Mouse (Mus musculus): ENCODE data around the gene Gm5105. TPM values are rescaled to one million over a fixed set of nuclear protein-coding genes. Genes with fewer than 3 reads are reported as not detected.

Gene Gm5105
- polyA plus RNA-seq, 1 experiment, result not detected

GRCm38 (mm10) chr3:138064732-138065645, 2.2 kb downstream of the Gm5105 start, which contains the start of gene 1110002E22Rik:
TSS of gene 1110002E22Rik (plus strand) at chr3:138065052.
- Histone ChIP-seq H3K9me3 (replicated peaks; ENCODE audit: control insufficient read depth, insufficient read depth, low read length, poor library complexity, severe bottlenecking) (no peaks in the 10 kb centered on the region), H3K9ac (ENCODE audit: low read depth, poor library complexity, severe bottlenecking) (no peak within 1 kb of the TSS), H3K36me3 (ENCODE audit: control insufficient read depth, insufficient read depth, low read length, poor library complexity, severe bottlenecking) (no peaks in the 10 kb centered on the region), H3K4me3 (ENCODE audit: low read depth, low read length) (0 out of 2 replicates have a peak within 1 kb of the TSS, but pooled peaks have one; percentile 12), H3K27me3 (ENCODE audit: control insufficient read depth, insufficient read depth, low read length, poor library complexity, severe bottlenecking) (no peaks in the 10 kb centered on the region), H3K27ac (ENCODE audit: insufficient read depth, low read length) (no peak within 1 kb of the TSS), H3K4me1 (ENCODE audit: control insufficient read depth, insufficient read depth, low read length) (no peaks in the 10 kb centered on the region)
- TF ChIP-seq POLR2A (IDR thresholded peaks at IDR 0.05; ENCODE audit: insufficient read depth, low read length) (no peak), EP300 (IDR thresholded peaks at IDR 0.05; ENCODE audit: insufficient read depth, low read depth, low read length) (no peak), CTCF (IDR thresholded peaks at IDR 0.05; ENCODE audit: low read depth, low read length) (no peak)

GRCm38 (mm10) chr3:138063731-138064329, 3.4 kb downstream of the Gm5105 start:
- Histone ChIP-seq H3K27ac (ENCODE audit: insufficient read depth, low read length) (no peak overlapping the region), H3K4me3 (ENCODE audit: low read depth, low read length) (no peak overlapping the region), H3K4me1 (ENCODE audit: control insufficient read depth, insufficient read depth, low read length) (no peaks in the 10 kb centered on the region), H3K9me3 (replicated peaks; ENCODE audit: control insufficient read depth, insufficient read depth, low read length, poor library complexity, severe bottlenecking) (no peaks in the 10 kb centered on the region), H3K36me3 (ENCODE audit: control insufficient read depth, insufficient read depth, low read length, poor library complexity, severe bottlenecking) (no peaks in the 10 kb centered on the region), H3K27me3 (ENCODE audit: control insufficient read depth, insufficient read depth, low read length, poor library complexity, severe bottlenecking) (no peaks in the 10 kb centered on the region), H3K9ac (ENCODE audit: low read depth, poor library complexity, severe bottlenecking) (no peak overlapping the region)
- no peak for TF ChIP-seq CTCF (IDR thresholded peaks at IDR 0.05; ENCODE audit: low read depth, low read length)
- TF ChIP-seq EP300 (IDR thresholded peaks at IDR 0.05; ENCODE audit: insufficient read depth, low read depth, low read length), result no peak
- no peak for TF ChIP-seq POLR2A (IDR thresholded peaks at IDR 0.05; ENCODE audit: insufficient read depth, low read length)

- no peaks in the 10 kb centered on the region for H3K4me1 ChIP-seq (ENCODE audit: control insufficient read depth, insufficient read depth, low read length)
- H3K9ac ChIP-seq (ENCODE audit: low read depth, poor library complexity, severe bottlenecking), result no peak overlapping the region
- TF ChIP-seq EP300 (IDR thresholded peaks at IDR 0.05; ENCODE audit: insufficient read depth, low read depth, low read length) (no peak), POLR2A (IDR thresholded peaks at IDR 0.05; ENCODE audit: insufficient read depth, low read length) (no peak), CTCF (IDR thresholded peaks at IDR 0.05; ENCODE audit: low read depth, low read length) (no peak)
- H3K27ac ChIP-seq (ENCODE audit: insufficient read depth, low read length), result no peak overlapping the region
- no peaks in the 10 kb centered on the region for H3K27me3 ChIP-seq (ENCODE audit: control insufficient read depth, insufficient read depth, low read length, poor library complexity, severe bottlenecking)
- no peak overlapping the region for H3K4me3 ChIP-seq (ENCODE audit: low read depth, low read length)
- H3K9me3 ChIP-seq (replicated peaks; ENCODE audit: control insufficient read depth, insufficient read depth, low read length, poor library complexity, severe bottlenecking), result no peaks in the 10 kb centered on the region
- no peaks in the 10 kb centered on the region for H3K36me3 ChIP-seq (ENCODE audit: control insufficient read depth, insufficient read depth, low read length, poor library complexity, severe bottlenecking)
Measured at GRCm38 (mm10) chr3:138062673-138063072, 4.5 kb downstream of the Gm5105 start.

GRCm38 (mm10) chr3:138061205-138061911, 5.8 kb downstream of the Gm5105 start:
- H3K27me3 ChIP-seq (ENCODE audit: control insufficient read depth, insufficient read depth, low read length, poor library complexity, severe bottlenecking), result no peaks in the 10 kb centered on the region
- no peak overlapping the region for H3K4me3 ChIP-seq (ENCODE audit: low read depth, low read length)
- no peaks in the 10 kb centered on the region for H3K4me1 ChIP-seq (ENCODE audit: control insufficient read depth, insufficient read depth, low read length)
- no peak for TF ChIP-seq EP300 (IDR thresholded peaks at IDR 0.05; ENCODE audit: insufficient read depth, low read depth, low read length)
- TF ChIP-seq CTCF (IDR thresholded peaks at IDR 0.05; ENCODE audit: low read depth, low read length), result no peak
- TF ChIP-seq POLR2A (IDR thresholded peaks at IDR 0.05; ENCODE audit: insufficient read depth, low read length), result no peak
- H3K9me3 ChIP-seq (replicated peaks; ENCODE audit: control insufficient read depth, insufficient read depth, low read length, poor library complexity, severe bottlenecking), result no peaks in the 10 kb centered on the region
- H3K36me3 ChIP-seq (ENCODE audit: control insufficient read depth, insufficient read depth, low read length, poor library complexity, severe bottlenecking), result no peaks in the 10 kb centered on the region
- H3K9ac ChIP-seq (ENCODE audit: low read depth, poor library complexity, severe bottlenecking), result no peak overlapping the region
- no peak overlapping the region for H3K27ac ChIP-seq (ENCODE audit: insufficient read depth, low read length)

GRCm38 (mm10) chr3:138060429-138060828, 6.8 kb downstream of the Gm5105 start:
- TF ChIP-seq POLR2A (IDR thresholded peaks at IDR 0.05; ENCODE audit: insufficient read depth, low read length), result no peak
- TF ChIP-seq CTCF (IDR thresholded peaks at IDR 0.05; ENCODE audit: low read depth, low read length), result no peak
- TF ChIP-seq EP300 (IDR thresholded peaks at IDR 0.05; ENCODE audit: insufficient read depth, low read depth, low read length), result no peak
- no peaks in the 10 kb centered on the region for H3K36me3 ChIP-seq (ENCODE audit: control insufficient read depth, insufficient read depth, low read length, poor library complexity, severe bottlenecking)
- H3K27me3 ChIP-seq (ENCODE audit: control insufficient read depth, insufficient read depth, low read length, poor library complexity, severe bottlenecking), result no peaks in the 10 kb centered on the region
- no peaks in the 10 kb centered on the region for H3K9me3 ChIP-seq (replicated peaks; ENCODE audit: control insufficient read depth, insufficient read depth, low read length, poor library complexity, severe bottlenecking)
- H3K27ac ChIP-seq (ENCODE audit: insufficient read depth, low read length), result no peak overlapping the region
- no peaks in the 10 kb centered on the region for H3K4me1 ChIP-seq (ENCODE audit: control insufficient read depth, insufficient read depth, low read length)
- H3K9ac ChIP-seq (ENCODE audit: low read depth, poor library complexity, severe bottlenecking), result no peak overlapping the region
- no peak overlapping the region for H3K4me3 ChIP-seq (ENCODE audit: low read depth, low read length)
